Mouse (Mus musculus): ENCODE measurements around the gene Trem3.

The Trem3 gene

DNA sequence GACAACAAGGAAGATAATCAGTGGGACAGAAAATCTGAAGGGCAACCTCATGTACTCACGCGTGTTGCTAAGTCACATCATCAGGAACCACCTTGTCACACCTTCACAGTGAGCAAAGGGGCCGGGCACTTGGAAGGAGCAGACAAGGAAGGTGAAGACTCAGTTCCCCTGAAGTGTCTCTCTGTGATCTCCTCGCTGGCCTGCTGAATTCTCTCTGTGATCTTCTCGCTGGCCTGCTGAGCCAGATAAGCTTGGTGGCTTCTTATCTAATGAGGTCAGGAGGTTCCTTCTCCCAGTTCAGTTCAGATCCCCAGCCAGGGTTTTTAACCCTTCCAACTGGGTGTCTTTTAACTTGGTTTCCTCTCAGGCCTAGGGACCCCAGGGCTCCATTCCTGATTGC lies 24.6 kb downstream of the Trem3 start:
- CTCF ChIA-PET: interaction anchor here (1.0 kb wide), 1 partner anchor 178 kb away, joined by 3 read pairs; no protein-coding TSS in a partner anchor

GRCm38 (mm10) chr17:48272598-48272997 lies 25.0 kb downstream of the Trem3 start:
- CTCF ChIA-PET: interaction anchor here (1.0 kb wide), 1 partner anchor 178 kb away, joined by 3 read pairs; no protein-coding TSS in a partner anchor

DNA sequence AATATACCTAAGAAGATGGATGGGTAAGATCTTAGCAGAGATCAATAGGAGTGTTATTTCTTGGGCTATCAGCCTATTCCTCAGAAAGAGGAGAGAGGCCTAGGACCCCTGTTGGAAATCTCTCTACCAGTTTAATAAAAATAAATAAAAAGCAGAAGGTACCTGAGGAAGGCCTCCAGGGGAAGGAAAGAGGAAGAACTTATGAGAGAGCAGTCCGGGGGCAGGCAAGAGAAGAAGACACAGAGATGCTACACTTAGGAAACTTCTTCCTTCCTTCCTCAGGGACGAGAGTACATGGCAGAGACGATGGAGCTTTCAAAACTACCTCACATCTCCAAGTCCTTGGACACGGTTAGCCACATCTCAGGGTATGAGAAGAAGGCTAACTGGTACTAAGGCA lies 26.5 kb downstream of the Trem3 start:
- CTCF ChIA-PET: interaction anchor here (0.9 to 2.4 kb wide), 3 partner anchors 59 to 65 kb away, joined by 3 to 9 read pairs (median 5); no protein-coding TSS in a partner anchor

GRCm38 (mm10) chr17:48274885-48275284 lies 27.3 kb downstream of the Trem3 start:
- CTCF ChIA-PET: interaction anchor here (0.9 to 2.4 kb wide), 3 partner anchors 59 to 64 kb away, joined by 3 to 9 read pairs (median 5); no protein-coding TSS in a partner anchor

DNA sequence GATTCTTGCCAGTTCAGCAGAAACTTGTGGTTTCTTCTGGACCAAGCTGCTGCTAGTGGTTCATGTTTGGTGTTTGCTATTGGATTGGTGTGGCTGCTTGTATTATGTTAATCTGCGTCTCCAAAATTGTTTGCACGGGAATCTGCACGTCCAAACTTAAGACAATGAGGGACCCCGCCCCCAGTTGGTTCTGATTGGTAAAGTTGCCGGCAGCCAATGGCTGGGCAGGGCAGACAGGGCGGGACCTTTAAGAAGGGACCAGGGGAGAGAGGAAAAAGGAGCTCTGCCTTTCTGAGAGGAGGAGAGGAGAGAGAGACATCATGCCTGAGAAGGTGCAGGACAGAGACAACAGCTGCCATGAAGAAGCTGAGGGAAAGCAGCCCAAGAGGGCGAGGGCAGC lies 28.2 kb downstream of the Trem3 start:
- CTCF ChIA-PET: interaction anchor here (0.7 to 2.4 kb wide), 2 partner anchors 10 to 61 kb away, joined by 3 to 9 read pairs; no protein-coding TSS in a partner anchor

DNA sequence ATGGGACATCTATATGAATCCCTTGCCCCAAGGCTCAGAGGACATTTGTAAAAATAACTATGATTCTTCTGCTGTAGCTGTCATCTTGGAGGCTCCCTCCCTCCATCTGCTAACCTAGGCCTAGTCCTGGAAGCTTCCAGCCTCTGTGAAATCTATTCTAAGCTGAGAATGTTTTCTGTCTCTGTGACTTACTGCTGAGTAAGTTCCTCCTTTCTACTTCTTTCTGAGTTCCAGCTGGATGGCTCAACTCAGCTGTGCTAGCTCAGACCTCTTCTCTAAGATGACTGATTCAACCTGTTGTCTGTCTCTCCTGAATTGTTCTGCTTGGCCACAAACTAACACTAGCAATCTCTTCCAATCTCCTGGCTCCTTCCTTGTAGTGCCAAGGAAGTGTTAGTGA lies 30.8 kb downstream of the Trem3 start:
- CTCF ChIA-PET: interaction anchor here (0.8 kb wide), 1 partner anchor 57 kb away, joined by 3 read pairs; no protein-coding TSS in a partner anchor

- CTCF ChIA-PET: interaction anchor here (0.6 kb wide), 1 partner anchor 16 kb away, joined by 5 read pairs; no protein-coding TSS in a partner anchor
These were observed 31.4 kb downstream of the Trem3 start for GRCm38 (mm10) chr17:48279002-48279401.

- CTCF ChIA-PET: no interaction called here
These were observed 33.6 kb downstream of the Trem3 start for GRCm38 (mm10) chr17:48280943-48281738.

DNA sequence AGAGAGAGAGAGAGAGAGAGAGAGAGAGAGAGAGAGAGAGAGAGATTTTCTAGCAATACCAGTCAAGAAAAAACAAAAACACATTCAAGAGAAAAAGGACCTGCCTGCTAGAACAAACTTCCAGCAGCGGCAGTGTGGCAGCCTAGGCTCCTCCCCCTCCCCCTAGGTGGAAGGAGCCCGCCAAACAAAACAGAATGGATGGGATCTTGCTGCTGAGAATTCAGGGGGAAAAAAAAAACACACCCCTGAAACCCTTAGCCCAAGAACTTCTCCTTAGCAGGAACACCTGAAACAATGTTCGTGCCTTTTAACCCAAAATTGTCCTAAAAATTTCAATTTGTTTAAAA lies 34.1 kb downstream of the Trem3 start:
- CTCF ChIA-PET: interaction anchor here (0.7 kb wide), 1 partner anchor 910 kb away, joined by 21 read pairs; no protein-coding TSS in a partner anchor

DNA sequence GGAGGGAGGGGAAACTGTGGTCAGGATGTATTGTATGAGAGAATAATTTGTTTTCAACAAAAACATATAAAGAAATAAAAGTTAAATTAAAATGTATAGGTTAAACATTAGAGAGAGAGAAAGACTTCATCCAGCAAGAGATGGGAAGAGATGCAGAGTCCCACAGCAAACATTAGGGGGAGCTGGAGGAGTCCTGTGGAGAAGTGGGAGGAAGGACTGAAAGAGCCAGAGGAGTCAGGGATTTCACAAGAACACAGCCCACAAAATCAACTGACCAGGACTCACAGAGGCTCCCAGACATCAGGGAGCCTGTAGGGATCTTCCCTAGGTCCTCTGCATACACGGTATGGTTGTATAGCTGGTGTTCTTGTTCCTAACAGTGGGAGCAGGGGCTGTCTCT lies 39.2 kb downstream of the Trem3 start:
- CTCF ChIA-PET: no interaction called here

- CTCF ChIA-PET: no interaction called here
These were observed 39.7 kb downstream of the Trem3 start for GRCm38 (mm10) chr17:48287276-48287675.

- CTCF ChIA-PET: no interaction called here
These were observed 46.1 kb downstream of the Trem3 start for GRCm38 (mm10) chr17:48293500-48294194.

DNA sequence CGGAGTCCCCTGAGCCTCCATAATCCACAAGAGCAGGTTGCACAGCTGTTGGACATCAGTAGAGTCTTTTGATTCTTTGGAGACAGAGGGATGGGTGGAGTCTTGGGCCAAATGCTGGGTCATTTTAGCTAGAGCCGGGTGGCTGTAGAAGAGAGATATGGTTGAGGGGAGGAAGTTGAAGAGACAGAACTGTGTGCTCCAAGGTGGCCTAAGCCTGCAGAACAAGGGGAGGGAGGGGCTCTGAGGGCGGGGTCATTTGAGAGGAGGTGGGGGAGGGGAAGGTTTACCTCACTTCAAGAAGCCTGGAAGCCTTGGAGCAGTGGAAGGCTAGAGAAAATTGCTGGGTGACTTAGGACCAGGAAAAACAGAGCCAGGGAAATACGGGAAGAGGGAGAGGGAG lies 51.6 kb downstream of the Trem3 start, which contains the start of gene Treml2:
Gene Treml2, plus strand, starts transcription at position 296 of the 400 bp plus-strand sequence.
- CTCF ChIA-PET: interaction anchor here (0.6 kb wide), 1 partner anchor 188 kb away, joined by 4 read pairs; no protein-coding TSS in a partner anchor

GRCm38 (mm10) chr17:48299756-48300155 lies 52.2 kb downstream of the Trem3 start:
- CTCF ChIA-PET: no interaction called here

DNA sequence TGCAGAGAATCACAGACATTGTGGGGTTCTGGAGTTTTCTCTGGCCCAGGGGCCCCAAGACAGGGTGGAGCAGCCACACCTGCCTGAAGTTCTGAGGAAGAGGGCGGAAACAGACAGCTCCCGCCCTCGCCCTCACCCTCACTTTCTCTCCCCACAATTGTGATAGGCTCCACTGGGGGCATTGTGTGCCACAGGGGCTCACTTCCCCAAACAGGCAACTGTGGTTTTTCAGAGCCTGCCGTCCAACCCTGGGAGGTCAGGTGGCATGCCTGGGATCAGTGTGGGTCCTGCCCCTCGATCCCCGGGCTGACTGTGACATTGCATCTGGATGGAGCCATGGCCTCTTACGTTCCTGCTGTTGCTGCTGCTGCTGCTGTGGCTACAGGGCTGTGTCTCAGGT lies 52.6 kb downstream of the Trem3 start:
- CTCF ChIA-PET: no interaction called here

- CTCF ChIA-PET: interaction anchor here (0.7 kb wide), 1 partner anchor 1102 kb away, joined by 5 read pairs; no protein-coding TSS in a partner anchor
These were observed 53.3 kb downstream of the Trem3 start for GRCm38 (mm10) chr17:48300861-48301260.

- CTCF ChIA-PET: no interaction called here
These were observed 54.2 kb downstream of the Trem3 start for GRCm38 (mm10) chr17:48301792-48302191.
